Mouse (Mus musculus): ENCODE measurements around the gene Dnah10. TPM values are rescaled to one million over a fixed set of nuclear protein-coding genes. Genes with fewer than 3 reads are reported as not detected.

Gene Dnah10
- polyA plus RNA-seq, 1 experiment from 2014 or later = 0.04 TPM

GRCm38 (mm10) chr5:124822128-124822894 lies 97.4 kb downstream of the Dnah10 start:
- ATAC-seq (replicated peaks; ENCODE audit: insufficient number of reproducible peaks, low FRiP score, low TSS enrichment) = no peak
- Histone ChIP-seq H3K36me3 (ENCODE audit: control insufficient read depth, insufficient read depth, low read length) (no peaks in the 10 kb centered on the region), H3K9ac (ENCODE audit: low read depth, low read length) (no peak overlapping the region), H3K9me3 (replicated peaks; ENCODE audit: control insufficient read depth, low read length) (no peaks in the 10 kb centered on the region), H3K4me3 (ENCODE audit: low read depth, low read length) (no peak overlapping the region), H3K27ac (ENCODE audit: low read depth, low read length) (no peak overlapping the region), H3K27me3 (ENCODE audit: control insufficient read depth, insufficient read depth, low read length) (peaks cover 10% of the 10 kb centered on the region), H3K4me1 (ENCODE audit: control insufficient read depth, insufficient read depth, low read length) (no peaks in the 10 kb centered on the region), H3K4me2 (no peak overlapping the region)
- 82% methylated on average over 18 of the region's 18 CpGs for WGBS (ENCODE audit: insufficient replicate concordance)

GRCm38 (mm10) chr5:124830331-124830730 lies 105.4 kb downstream of the Dnah10 start:
- H3K27me3 ChIP-seq (ENCODE audit: control insufficient read depth, insufficient read depth, low read length) = peaks cover 50% of the 10 kb centered on the region
- H3K4me3 ChIP-seq (ENCODE audit: low read depth, low read length) = no peak overlapping the region
- H3K9me3 ChIP-seq (replicated peaks; ENCODE audit: control insufficient read depth, low read length) = no peaks in the 10 kb centered on the region
- H3K27ac ChIP-seq (ENCODE audit: low read depth, low read length) = no peak overlapping the region
- H3K36me3 ChIP-seq (ENCODE audit: control insufficient read depth, insufficient read depth, low read length) = no peaks in the 10 kb centered on the region
- H3K9ac ChIP-seq (ENCODE audit: low read depth, low read length) = no peak overlapping the region
- no peaks in the 10 kb centered on the region for H3K4me1 ChIP-seq (ENCODE audit: control insufficient read depth, insufficient read depth, low read length)
- WGBS (ENCODE audit: insufficient replicate concordance) = 85% methylated on average over 12 of the region's 12 CpGs
- no peak overlapping the region for H3K4me2 ChIP-seq
- no peak for ATAC-seq (replicated peaks; ENCODE audit: insufficient number of reproducible peaks, low FRiP score, low TSS enrichment)

GRCm38 (mm10) chr5:124835218-124835617 lies 110.3 kb downstream of the Dnah10 start:
- Histone ChIP-seq H3K9me3 (replicated peaks; ENCODE audit: control insufficient read depth, low read length) (no peaks in the 10 kb centered on the region), H3K9ac (ENCODE audit: low read depth, low read length) (no peak overlapping the region), H3K27me3 (ENCODE audit: control insufficient read depth, insufficient read depth, low read length) (peaks cover 76% of the 10 kb centered on the region)

GRCm38 (mm10) chr5:124836075-124836474 lies 111.2 kb downstream of the Dnah10 start:
- no peak overlapping the region for H3K27ac ChIP-seq (ENCODE audit: low read depth, low read length)
- no peaks in the 10 kb centered on the region for H3K36me3 ChIP-seq (ENCODE audit: control insufficient read depth, insufficient read depth, low read length)
- ATAC-seq (replicated peaks; ENCODE audit: insufficient number of reproducible peaks, low FRiP score, low TSS enrichment) = no peak
- 85% methylated on average over 10 of the region's 10 CpGs for WGBS (ENCODE audit: insufficient replicate concordance)
- H3K4me1 ChIP-seq (ENCODE audit: control insufficient read depth, insufficient read depth, low read length) = peaks cover 14% of the 10 kb centered on the region
- no peak overlapping the region for H3K9ac ChIP-seq (ENCODE audit: low read depth, low read length)
- no peaks in the 10 kb centered on the region for H3K9me3 ChIP-seq (replicated peaks; ENCODE audit: control insufficient read depth, low read length)
- H3K27me3 ChIP-seq (ENCODE audit: control insufficient read depth, insufficient read depth, low read length) = peaks cover 70% of the 10 kb centered on the region
- no peak overlapping the region for H3K4me3 ChIP-seq (ENCODE audit: low read depth, low read length)
- no peak overlapping the region for H3K4me2 ChIP-seq

More at GRCm38 (mm10) chr5:124835218-124835617, 110.3 kb downstream of the Dnah10 start:
- Histone ChIP-seq H3K36me3 (ENCODE audit: control insufficient read depth, insufficient read depth, low read length) (no peaks in the 10 kb centered on the region), H3K4me2 (no peak overlapping the region), H3K4me3 (ENCODE audit: low read depth, low read length) (no peak overlapping the region), H3K4me1 (ENCODE audit: control insufficient read depth, insufficient read depth, low read length) (peaks cover 6% of the 10 kb centered on the region), H3K27ac (ENCODE audit: low read depth, low read length) (no peak overlapping the region)
- 88% methylated on average over 15 of the region's 15 CpGs for WGBS (ENCODE audit: insufficient replicate concordance)
- ATAC-seq (replicated peaks; ENCODE audit: insufficient number of reproducible peaks, low FRiP score, low TSS enrichment) = no peak

- H3K27ac ChIP-seq (ENCODE audit: low read depth, low read length) = no peak overlapping the region
- no peaks in the 10 kb centered on the region for H3K9me3 ChIP-seq (replicated peaks; ENCODE audit: control insufficient read depth, low read length)
- H3K4me2 ChIP-seq = no peak overlapping the region
- no peaks in the 10 kb centered on the region for H3K36me3 ChIP-seq (ENCODE audit: control insufficient read depth, insufficient read depth, low read length)
- no peak overlapping the region for H3K9ac ChIP-seq (ENCODE audit: low read depth, low read length)
- 68% methylated on average over 4 of the region's 4 CpGs for WGBS (ENCODE audit: insufficient replicate concordance)
- no peak for ATAC-seq (replicated peaks; ENCODE audit: insufficient number of reproducible peaks, low FRiP score, low TSS enrichment)
- peaks cover 74% of the 10 kb centered on the region for H3K27me3 ChIP-seq (ENCODE audit: control insufficient read depth, insufficient read depth, low read length)
- no peak overlapping the region for H3K4me3 ChIP-seq (ENCODE audit: low read depth, low read length)
- peaks cover 18% of the 10 kb centered on the region for H3K4me1 ChIP-seq (ENCODE audit: control insufficient read depth, insufficient read depth, low read length)
Observed at GRCm38 (mm10) chr5:124836621-124837020, 111.7 kb downstream of the Dnah10 start.

GRCm38 (mm10) chr5:124840202-124840601 lies 115.3 kb downstream of the Dnah10 start:
- H3K4me2 ChIP-seq = peak overlapping the region; percentile 42
- H3K4me1 ChIP-seq (ENCODE audit: control insufficient read depth, insufficient read depth, low read length) = peaks cover 26% of the 10 kb centered on the region
- 0 out of 2 replicates have a peak overlapping the region, but pooled peaks have one; percentile 16 for H3K9ac ChIP-seq (ENCODE audit: low read depth, low read length)
- WGBS (ENCODE audit: insufficient replicate concordance) = 32% methylated on average over 7 of the region's 7 CpGs
- H3K27me3 ChIP-seq (ENCODE audit: control insufficient read depth, insufficient read depth, low read length) = peaks cover 79% of the 10 kb centered on the region
- 0 out of 2 replicates have a peak overlapping the region, but pooled peaks have one; percentile 15 for H3K27ac ChIP-seq (ENCODE audit: low read depth, low read length)
- no peaks in the 10 kb centered on the region for H3K9me3 ChIP-seq (replicated peaks; ENCODE audit: control insufficient read depth, low read length)
- H3K4me3 ChIP-seq (ENCODE audit: low read depth, low read length) = no peak overlapping the region
- H3K36me3 ChIP-seq (ENCODE audit: control insufficient read depth, insufficient read depth, low read length) = no peaks in the 10 kb centered on the region
- no peak for ATAC-seq (replicated peaks; ENCODE audit: insufficient number of reproducible peaks, low FRiP score, low TSS enrichment)

- WGBS (ENCODE audit: insufficient replicate concordance) = 59% methylated on average over 2 of the region's 2 CpGs
- H3K36me3 ChIP-seq (ENCODE audit: control insufficient read depth, insufficient read depth, low read length) = no peaks in the 10 kb centered on the region
- no peak overlapping the region for H3K4me3 ChIP-seq (ENCODE audit: low read depth, low read length)
- H3K9me3 ChIP-seq (replicated peaks; ENCODE audit: control insufficient read depth, low read length) = no peaks in the 10 kb centered on the region
- peak overlapping the region; percentile 42 for H3K4me2 ChIP-seq
- H3K27ac ChIP-seq (ENCODE audit: low read depth, low read length) = 0 out of 2 replicates have a peak overlapping the region, but pooled peaks have one; percentile 15
- H3K4me1 ChIP-seq (ENCODE audit: control insufficient read depth, insufficient read depth, low read length) = peaks cover 26% of the 10 kb centered on the region
- H3K27me3 ChIP-seq (ENCODE audit: control insufficient read depth, insufficient read depth, low read length) = peaks cover 74% of the 10 kb centered on the region
- no peak for ATAC-seq (replicated peaks; ENCODE audit: insufficient number of reproducible peaks, low FRiP score, low TSS enrichment)
- H3K9ac ChIP-seq (ENCODE audit: low read depth, low read length) = 0 out of 2 replicates have a peak overlapping the region, but pooled peaks have one; percentile 16
Observed at GRCm38 (mm10) chr5:124840669-124841068, 115.8 kb downstream of the Dnah10 start.

GRCm38 (mm10) chr5:124843386-124843785 lies 118.5 kb downstream of the Dnah10 start:
- Histone ChIP-seq H3K9ac (ENCODE audit: low read depth, low read length) (no peak overlapping the region), H3K27ac (ENCODE audit: low read depth, low read length) (no peak overlapping the region), H3K9me3 (replicated peaks; ENCODE audit: control insufficient read depth, low read length) (no peaks in the 10 kb centered on the region), H3K27me3 (ENCODE audit: control insufficient read depth, insufficient read depth, low read length) (peaks cover 57% of the 10 kb centered on the region), H3K4me2 (no peak overlapping the region), H3K4me1 (ENCODE audit: control insufficient read depth, insufficient read depth, low read length) (peaks cover 26% of the 10 kb centered on the region), H3K4me3 (ENCODE audit: low read depth, low read length) (no peak overlapping the region), H3K36me3 (ENCODE audit: control insufficient read depth, insufficient read depth, low read length) (no peaks in the 10 kb centered on the region)
- WGBS (ENCODE audit: insufficient replicate concordance) = 77% methylated on average over 8 of the region's 8 CpGs
- no peak for ATAC-seq (replicated peaks; ENCODE audit: insufficient number of reproducible peaks, low FRiP score, low TSS enrichment)

GRCm38 (mm10) chr5:124844929-124845328 lies 120.0 kb downstream of the Dnah10 start:
- Histone ChIP-seq H3K9me3 (replicated peaks; ENCODE audit: control insufficient read depth, low read length) (no peaks in the 10 kb centered on the region), H3K27me3 (ENCODE audit: control insufficient read depth, insufficient read depth, low read length) (peaks cover 45% of the 10 kb centered on the region), H3K9ac (ENCODE audit: low read depth, low read length) (no peak overlapping the region), H3K4me3 (ENCODE audit: low read depth, low read length) (no peak overlapping the region), H3K27ac (ENCODE audit: low read depth, low read length) (no peak overlapping the region), H3K4me1 (ENCODE audit: control insufficient read depth, insufficient read depth, low read length) (peaks cover 21% of the 10 kb centered on the region), H3K4me2 (no peak overlapping the region), H3K36me3 (ENCODE audit: control insufficient read depth, insufficient read depth, low read length) (no peaks in the 10 kb centered on the region)
- WGBS (ENCODE audit: insufficient replicate concordance) = 30% methylated on average over 4 of the region's 4 CpGs
- no peak for ATAC-seq (replicated peaks; ENCODE audit: insufficient number of reproducible peaks, low FRiP score, low TSS enrichment)

All from heart, embryonic 11.5 days (tissue).